Mouse (Mus musculus) myocyte (in vitro differentiated cells): ENCODE measurements around the gene Rdx. TPM values are rescaled to one million over a fixed set of nuclear protein-coding genes. Genes with fewer than 3 reads are reported as not detected.

ENCODE experiments used
- H3K27me3 ChIP-seq: one replicate; pipeline ENCODE4 v1.6.1; 2011; ENCODE audit not compliant: control insufficient read depth, insufficient read depth, insufficient read length
- H3K36me3 ChIP-seq: one replicate; pipeline ENCODE4 v1.6.1; 2011; ENCODE audit not compliant: control insufficient read depth, insufficient read depth
- H3K4me2 ChIP-seq: one replicate; pipeline ENCODE4 v1.6.1; 2011; ENCODE audit warnings: low read depth, control low read depth
- H3K4me3 ChIP-seq: one replicate; pipeline ENCODE4 v1.5.1; 2011; ENCODE audit warnings: mild to moderate bottlenecking, control low read depth, moderate library complexity
- H3K79me2 ChIP-seq: one replicate; pipeline ENCODE4 v1.6.1; 2011; ENCODE audit not compliant: control insufficient read depth, insufficient read depth
- H3ac ChIP-seq: one replicate; pipeline ENCODE4 v1.6.1; 2011; ENCODE audit not compliant: control insufficient read depth, insufficient read length
- CEBPB ChIP-seq: IDR thresholded peaks from 2 replicates; pipeline ENCODE4 v1.6.1; 2011; ENCODE audit warnings: mild to moderate bottlenecking, moderate library complexity; ENCODE audit not compliant: poor library complexity, insufficient read depth, severe bottlenecking
- E2F4 ChIP-seq: IDR thresholded peaks from one replicate; pipeline ENCODE4 v1.6.1; 2011; ENCODE audit warnings: mild to moderate bottlenecking, control low read depth, moderate library complexity; ENCODE audit not compliant: insufficient read depth
- MAX ChIP-seq: IDR thresholded peaks from one replicate; pipeline ENCODE4 v1.6.1; 2011; ENCODE audit warnings: low read depth, mild to moderate bottlenecking, control low read depth
- MYOD1 ChIP-seq, 3 experiments: IDR thresholded peaks; one replicate each; pipeline ENCODE4 v1.6.1; 2011; ENCODE audit warnings: control low read depth in 2 of 3, low read depth in 2 of 3, mild to moderate bottlenecking in 2 of 3, moderate library complexity in 1 of 3; ENCODE audit not compliant: insufficient read length in 2 of 3, control insufficient read depth in 1 of 3
- MYOG ChIP-seq, 3 experiments: IDR thresholded peaks; one replicate each; pipeline ENCODE4 v1.6.1; 2011; ENCODE audit warnings: control low read depth in 2 of 3, low read depth in 2 of 3, mild to moderate bottlenecking in 2 of 3; ENCODE audit not compliant: insufficient read length in 2 of 3, control insufficient read depth in 1 of 3, insufficient read depth in 1 of 3
- POLR2A ChIP-seq: IDR thresholded peaks from one replicate; pipeline ENCODE4 v1.6.1; 2011; ENCODE audit warnings: low read depth, mild to moderate bottlenecking, control low read depth, moderate library complexity; ENCODE audit not compliant: insufficient read length
- POLR2AphosphoS2 ChIP-seq: IDR thresholded peaks from one replicate; pipeline ENCODE4 v1.6.1; 2011; ENCODE audit warnings: low read depth, control low read depth; ENCODE audit not compliant: insufficient read length
- REST ChIP-seq: IDR thresholded peaks from one replicate; pipeline ENCODE4 v1.6.1; 2011; ENCODE audit warnings: mild to moderate bottlenecking, control low read depth, moderate library complexity; ENCODE audit not compliant: insufficient read depth, insufficient read length
- SRF ChIP-seq: IDR thresholded peaks from one replicate; pipeline ENCODE4 v1.6.1; 2011; ENCODE audit warnings: low read depth; ENCODE audit not compliant: control insufficient read depth, insufficient read length
- TCF12 ChIP-seq: IDR thresholded peaks from one replicate; pipeline ENCODE4 v1.6.1; 2011; ENCODE audit warnings: mild to moderate bottlenecking, control low read depth; ENCODE audit not compliant: poor library complexity, insufficient read depth, severe bottlenecking
- TCF3 ChIP-seq: IDR thresholded peaks from one replicate; pipeline ENCODE4 v1.6.1; 2011; ENCODE audit warnings: low read depth, control low read depth; ENCODE audit not compliant: insufficient read length
- USF1 ChIP-seq: IDR thresholded peaks from one replicate; pipeline ENCODE4 v1.6.1; 2011; ENCODE audit warnings: low read depth, mild to moderate bottlenecking, control low read depth, moderate library complexity
- polyA plus RNA-seq: library from polyadenylated mRNA; unstranded; fragments of >200 nt; fragmentation: generic; extraction: Trizol; gene quantifications from one replicate; pipeline ENCODE4 v1.2.1, GENCODE M21; 2012; ENCODE audit warnings: missing spikeins

Rdx gene
- polyA plus RNA-seq, 1 experiment, result 28.7 TPM

DNA sequence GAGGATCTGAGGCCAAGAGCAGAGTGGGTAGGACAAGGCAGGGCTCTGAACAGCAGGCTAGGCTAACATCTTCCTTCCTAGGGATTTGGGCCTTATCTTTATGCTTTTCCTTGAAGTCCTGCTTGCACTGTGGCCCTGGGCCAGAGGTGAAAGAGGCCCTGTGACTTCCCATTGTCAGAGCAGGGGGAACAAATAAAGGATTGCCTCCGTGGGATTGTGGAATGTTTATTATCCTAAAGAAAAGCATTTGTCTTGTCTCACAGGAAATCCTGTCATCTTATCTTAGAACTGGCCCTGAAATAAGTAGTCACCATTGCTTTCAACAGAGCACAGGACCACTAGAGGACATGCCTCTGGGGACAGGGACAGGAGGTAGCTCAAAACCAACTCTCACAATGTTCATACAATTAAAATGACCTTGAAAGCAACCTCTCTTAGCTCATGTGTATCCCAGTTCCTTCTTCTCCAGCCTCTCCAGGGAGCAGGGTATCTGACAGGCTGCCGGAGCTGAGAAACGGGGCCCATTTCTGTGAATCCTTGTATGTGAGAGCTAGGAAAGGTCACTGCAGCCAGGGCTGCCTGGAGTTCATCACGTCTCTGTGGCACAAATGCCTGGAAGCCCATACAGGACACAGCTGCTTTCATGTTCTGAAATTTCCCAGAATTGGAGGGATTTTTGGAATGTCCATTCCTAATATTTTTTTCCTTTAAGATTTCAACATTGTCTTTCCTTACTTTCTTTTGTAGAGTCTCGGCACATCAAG lies 19.5 kb upstream of the Rdx start:
- Histone ChIP-seq H3K36me3 (no peaks in the 10 kb centered on the region), H3K27me3 (no peaks in the 10 kb centered on the region), H3K79me2 (no peaks in the 10 kb centered on the region), H3K4me3 (no peak overlapping the region), H3K4me2 (no peak overlapping the region), H3ac (no peak overlapping the region)
- TF ChIP-seq MYOD1 (IDR thresholded peaks at IDR 0.05; ENCODE audit: control insufficient read depth in 1 of 3, insufficient read length in 2 of 3, low read depth in 2 of 3) (no peak), MAX (no peak), MYOG (IDR thresholded peaks at IDR 0.05; ENCODE audit: control insufficient read depth in 1 of 3, insufficient read depth in 1 of 3, insufficient read length in 2 of 3, low read depth in 2 of 3) (no peak), POLR2A (no peak), POLR2AphosphoS2 (no peak), E2F4 (no peak), CEBPB (no peak), TCF3 (no peak), USF1 (no peak)

DNA sequence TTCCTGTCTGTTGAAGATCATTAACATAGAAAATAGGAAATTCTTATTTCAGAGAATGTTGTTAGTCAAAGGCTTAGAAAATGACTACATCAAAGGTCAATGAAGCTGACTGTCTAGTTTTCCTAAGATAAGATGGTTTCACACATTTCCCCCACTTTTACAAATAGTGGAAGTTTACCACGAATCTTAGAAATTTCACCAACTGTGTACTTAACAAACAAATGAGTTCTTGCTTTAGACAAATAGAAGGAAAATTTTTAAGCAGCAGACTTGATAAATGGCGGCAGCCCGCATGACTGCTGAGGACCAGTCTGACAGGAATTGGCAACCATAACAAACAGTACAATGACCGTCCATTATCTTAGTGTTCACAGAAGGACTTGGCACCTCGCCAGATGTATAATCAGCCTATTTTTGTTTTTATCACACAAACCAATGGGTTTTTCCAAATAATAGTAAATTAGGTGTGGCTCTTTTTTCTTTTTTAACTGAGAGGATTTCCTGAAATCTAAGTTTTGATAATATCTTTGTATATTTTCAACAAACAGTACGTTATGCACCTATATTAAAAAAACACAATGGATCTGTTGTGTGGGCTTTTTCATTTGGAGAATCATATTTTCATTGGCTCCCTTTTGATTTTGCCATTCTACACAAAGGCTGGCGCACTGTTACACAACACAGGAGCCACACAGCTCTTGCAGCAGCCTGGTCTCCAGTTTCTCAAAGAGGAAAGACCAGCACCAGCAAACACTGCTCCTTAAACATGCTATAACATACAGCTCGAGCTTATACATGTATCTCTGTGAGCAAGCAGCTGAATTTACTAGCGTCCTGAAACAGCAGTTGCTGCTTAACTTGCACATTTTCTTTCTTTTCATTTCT lies 18.2 kb upstream of the Rdx start:
- H3K4me3 ChIP-seq, result no peak overlapping the region

GRCm38 (mm10) chr9:52031501-52031900 lies 15.5 kb upstream of the Rdx start:
- TF ChIP-seq POLR2A (no peak), USF1 (no peak), REST (no peak), POLR2AphosphoS2 (no peak), E2F4 (no peak), CEBPB (no peak), TCF12 (no peak), MYOG (IDR thresholded peaks at IDR 0.05; ENCODE audit: control insufficient read depth in 1 of 3, insufficient read depth in 1 of 3, insufficient read length in 2 of 3, low read depth in 2 of 3) (no peak), SRF (no peak), MAX (no peak), MYOD1 (IDR thresholded peaks at IDR 0.05; ENCODE audit: control insufficient read depth in 1 of 3, insufficient read length in 2 of 3, low read depth in 2 of 3) (no peak), TCF3 (no peak)
- Histone ChIP-seq H3K4me2 (no peak overlapping the region), H3ac (no peak overlapping the region), H3K4me3 (no peak overlapping the region), H3K79me2 (no peaks in the 10 kb centered on the region), H3K27me3 (no peaks in the 10 kb centered on the region), H3K36me3 (no peaks in the 10 kb centered on the region)

More for the DNA sequence above, 18.2 kb upstream of the Rdx start:
- Histone ChIP-seq H3K36me3 (no peaks in the 10 kb centered on the region), H3K27me3 (no peaks in the 10 kb centered on the region), H3K4me2 (no peak overlapping the region), H3K79me2 (no peaks in the 10 kb centered on the region), H3ac (no peak overlapping the region)
- TF ChIP-seq E2F4 (no peak), TCF3 (no peak), MAX (no peak), MYOD1 (IDR thresholded peaks at IDR 0.05; ENCODE audit: control insufficient read depth in 1 of 3, insufficient read length in 2 of 3, low read depth in 2 of 3) (no peak), REST (no peak), CEBPB (no peak)

GRCm38 (mm10) chr9:52037493-52037892 lies 9.5 kb upstream of the Rdx start:
- H3K79me2 ChIP-seq, result no peaks in the 10 kb centered on the region
- H3K4me3 ChIP-seq, result no peak overlapping the region
- no peak overlapping the region for H3ac ChIP-seq
- no peaks in the 10 kb centered on the region for H3K27me3 ChIP-seq
- no peaks in the 10 kb centered on the region for H3K36me3 ChIP-seq
- H3K4me2 ChIP-seq, result no peak overlapping the region
- no peak for TF ChIP-seq TCF3
- TF ChIP-seq SRF, result no peak
- no peak for TF ChIP-seq TCF12
- TF ChIP-seq USF1, result no peak
- no peak for TF ChIP-seq MYOD1 (IDR thresholded peaks at IDR 0.05; ENCODE audit: control insufficient read depth in 1 of 3, insufficient read length in 2 of 3, low read depth in 2 of 3)
- TF ChIP-seq MYOG (IDR thresholded peaks at IDR 0.05; ENCODE audit: control insufficient read depth in 1 of 3, insufficient read depth in 1 of 3, insufficient read length in 2 of 3, low read depth in 2 of 3), result no peak
- no peak for TF ChIP-seq POLR2A
- no peak for TF ChIP-seq CEBPB
